Mouse (Mus musculus): ENCODE measurements around the gene Gpx2. TPM values are rescaled to one million over a fixed set of nuclear protein-coding genes. Genes with fewer than 3 reads are reported as not detected.

The Gpx2 gene
- total RNA-seq, 2 experiments from 2014 or later = not detected

GRCm38 (mm10) chr12:76765901-76766630 lies 29.3 kb downstream of the Gpx2 start:
- intact Hi-C loops (cut with DNase I; ENCODE audit: low total_unique reads) = no loop called here
- DNase-seq = peak; percentile 6

DNA sequence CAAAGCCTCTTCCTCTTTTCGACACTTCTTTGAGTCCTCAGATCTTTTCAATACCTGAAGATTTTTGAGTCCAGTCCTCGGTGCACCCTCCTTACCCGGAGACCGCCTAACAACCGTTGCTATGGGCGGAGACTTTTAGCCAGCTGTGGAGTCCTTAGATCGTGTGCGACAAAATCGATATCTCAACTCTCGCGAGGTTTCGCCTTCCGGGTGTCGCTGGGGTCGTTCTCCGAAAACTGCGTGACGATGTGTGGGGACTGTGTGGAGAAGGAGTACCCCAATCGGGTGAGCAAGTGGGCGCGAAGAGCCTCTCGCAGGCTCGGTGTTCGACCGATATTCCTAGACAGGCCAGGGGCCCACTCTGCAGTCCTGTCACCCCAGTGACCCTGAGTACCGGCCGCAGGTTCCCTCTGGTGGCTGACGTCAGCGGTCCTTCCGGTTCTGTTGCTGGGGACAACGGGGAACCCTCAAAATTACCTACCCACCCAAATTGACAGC lies 30.0 kb downstream of the Gpx2 start, which contains the start of the genes Churc1 and Fntb:
TSS of gene Churc1 (plus strand) at position 185 of the 498 bp plus-strand sequence.
TSS of gene Fntb (plus strand) at position 236 of the 498 bp plus-strand sequence.
- intact Hi-C loops (cut with DNase I; ENCODE audit: low total_unique reads) = no loop called here

DNA sequence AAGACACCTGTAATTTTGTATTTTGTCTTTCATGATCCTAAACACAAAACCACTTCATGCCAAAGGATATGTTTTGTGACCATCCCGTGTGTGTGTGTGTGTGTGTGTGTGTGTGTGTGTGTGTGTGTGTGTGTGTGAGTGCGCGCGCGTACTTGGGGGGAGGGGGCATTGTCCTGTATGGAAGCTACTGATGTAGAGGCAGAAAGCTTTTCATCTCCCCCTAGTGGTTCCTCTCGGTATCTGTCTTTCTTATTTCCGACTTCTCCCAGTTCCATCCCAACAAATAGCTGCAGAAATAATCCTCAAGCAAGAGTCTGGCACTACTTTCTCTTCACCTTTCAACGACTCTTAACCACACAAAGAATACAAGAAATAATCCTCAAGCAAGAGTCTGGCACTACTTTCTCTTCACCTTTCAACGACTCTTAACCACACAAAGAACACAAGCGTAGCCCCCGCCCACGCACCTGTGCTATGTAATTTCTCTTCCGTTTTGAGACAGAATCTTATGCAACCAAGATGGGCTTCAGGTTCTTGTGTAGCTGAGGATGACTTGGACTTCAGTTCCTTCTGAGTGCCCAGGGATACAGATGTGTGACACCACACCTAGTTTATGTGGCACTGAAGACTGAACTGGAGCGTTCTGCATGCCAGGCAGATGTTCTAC lies 42.6 kb downstream of the Gpx2 start:
- intact Hi-C loops (cut with DNase I; ENCODE audit: low total_unique reads) = no loop called here
- DNase-seq = no peak

More for the DNA sequence above, 30.0 kb downstream of the Gpx2 start, which contains the start of the genes Churc1 and Fntb:
- DNase-seq = peak; percentile 90

DNA sequence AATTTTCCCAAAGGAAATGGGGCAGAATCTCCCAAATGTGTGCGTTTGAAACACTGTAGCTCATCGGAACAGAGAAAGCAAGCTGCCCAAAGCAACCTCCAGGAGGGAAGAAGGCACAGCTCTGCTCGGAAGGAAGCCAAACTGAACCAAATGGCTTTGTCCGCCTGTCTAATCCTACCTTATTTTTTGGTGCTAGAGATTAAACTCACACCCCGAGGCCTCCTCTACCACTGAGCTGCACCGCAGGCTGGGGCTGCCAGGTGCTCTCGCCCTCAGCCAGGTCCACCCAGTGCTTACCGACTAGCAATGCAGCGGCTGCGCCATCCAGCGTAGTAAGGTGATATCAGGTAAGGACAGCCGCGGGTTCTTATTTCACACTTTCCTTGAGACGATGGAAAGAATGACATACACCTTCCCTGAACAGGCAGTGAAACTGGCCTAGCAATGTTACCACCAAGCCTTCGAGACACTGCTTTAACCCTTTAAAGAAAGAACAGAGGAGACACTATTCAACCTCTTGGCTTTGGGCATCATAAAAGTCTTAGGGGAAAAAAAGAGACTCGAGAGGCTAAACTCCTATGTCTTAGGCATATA lies 44.4 kb downstream of the Gpx2 start:
- no peak for DNase-seq
- intact Hi-C loops (cut with DNase I; ENCODE audit: low total_unique reads) = no loop called here

Other genes starting within 250 kb of the Gpx2 start
- gene Sptb, start 85.0 kb downstream of the Gpx2 start, total RNA-seq (2021) = 10 to 100 TPM; 88.9 to 93.1 TPM
- 10 to 100 TPM; 58.5 to 63.0 TPM for gene Churc1, start 30.0 kb downstream of the Gpx2 start, total RNA-seq (2021)
- gene Fntb, start 30.0 kb downstream of the Gpx2 start, total RNA-seq (2021) = 10 to 100 TPM; 16.1 to 20.0 TPM
- 10 to 100 TPM in 1 of 2 experiments, 1 to 10 TPM in 1; 6.9 to 10.4 TPM for gene Rab15, start 27.4 kb upstream of the Gpx2 start, total RNA-seq (2021)
- 10 to 100 TPM; 26.4 to 35.6 TPM for gene Max, start 166.6 kb upstream of the Gpx2 start, total RNA-seq (2021)